Mouse (Mus musculus) embryonic facial prominence, embryonic 13.5 days (tissue): ENCODE measurements around the gene Olfr78. TPM values are rescaled to one million over a fixed set of nuclear protein-coding genes. Genes with fewer than 3 reads are reported as not detected.

ENCODE experiments used
- polyA plus RNA-seq: library from polyadenylated mRNA; unstranded; fragments of >200 nt; fragmentation: Nextera tagmentation; extraction: Ambion mirVana; gene quantifications from 2 replicates; pipeline ENCODE4 v1.2.1, GENCODE M21; 2015

The Olfr78 gene
- polyA plus RNA-seq, 1 experiment from 2014 or later: 0.04 TPM

Other genes with a start within 250 kb of the Olfr78 start
- not detected in 2 replicates for gene Olfr547, start 224.7 kb downstream of the Olfr78 start, polyA plus RNA-seq
- not detected in 2 replicates for gene Olfr548-ps1, start 218.6 kb downstream of the Olfr78 start, polyA plus RNA-seq
- gene Olfr549, start 209.6 kb downstream of the Olfr78 start, polyA plus RNA-seq: not detected in 2 replicates
- 0.56 and 0.67 TPM in 2 replicates for gene Trim21, start 194.0 kb downstream of the Olfr78 start, polyA plus RNA-seq
- gene Olfr550, start 188.0 kb downstream of the Olfr78 start, polyA plus RNA-seq: 0.51 TPM in 1 of 2 replicates, not detected in the other
- not detected in 2 replicates for gene Olfr551, start 167.6 kb downstream of the Olfr78 start, polyA plus RNA-seq
- not detected in 2 replicates for gene Olfr552, start 161.7 kb downstream of the Olfr78 start, polyA plus RNA-seq
- gene Olfr553, start 141.3 kb downstream of the Olfr78 start, polyA plus RNA-seq: not detected in 2 replicates
- gene Olfr554, start 121.0 kb downstream of the Olfr78 start, polyA plus RNA-seq: not detected in 2 replicates
- gene Olfr555, start 100.6 kb downstream of the Olfr78 start, polyA plus RNA-seq: not detected in 2 replicates
- gene Olfr556, start 94.6 kb downstream of the Olfr78 start, polyA plus RNA-seq: not detected in 2 replicates
- 16.6 and 18.6 TPM in 2 replicates for gene Trim68, start 72.1 kb downstream of the Olfr78 start, polyA plus RNA-seq
- not detected in 2 replicates for gene Olfr557, start 63.6 kb downstream of the Olfr78 start, polyA plus RNA-seq
- 0.08 and 0.15 TPM in 2 replicates for gene Olfr558, start 57.3 kb downstream of the Olfr78 start, polyA plus RNA-seq
- not detected in 2 replicates for gene Olfr33, start 40.4 kb downstream of the Olfr78 start, polyA plus RNA-seq
- gene Olfr559, start 32.0 kb downstream of the Olfr78 start, polyA plus RNA-seq: not detected in 2 replicates
- gene Olfr560, start 105 bp downstream of the Olfr78 start, polyA plus RNA-seq: not detected in 2 replicates
- not detected in 2 replicates for gene Olfr561, start 11.8 kb upstream of the Olfr78 start, polyA plus RNA-seq
- gene Olfr564, start 44.0 kb upstream of the Olfr78 start, polyA plus RNA-seq: not detected in 2 replicates
- not detected in 2 replicates for gene Olfr566, start 99.3 kb upstream of the Olfr78 start, polyA plus RNA-seq
- 0.45 TPM in 1 of 2 replicates, not detected in the other for gene Olfr568, start 117.7 kb upstream of the Olfr78 start, polyA plus RNA-seq
- not detected in 2 replicates for gene Olfr569, start 131.4 kb upstream of the Olfr78 start, polyA plus RNA-seq
- not detected in 2 replicates for gene Olfr570, start 135.1 kb upstream of the Olfr78 start, polyA plus RNA-seq
- gene Olfr571, start 158.1 kb upstream of the Olfr78 start, polyA plus RNA-seq: 0.15 and 0.33 TPM in 2 replicates
- not detected in 2 replicates for gene Olfr572, start 164.9 kb upstream of the Olfr78 start, polyA plus RNA-seq
- not detected in 2 replicates for gene Olfr573-ps1, start 183.1 kb upstream of the Olfr78 start, polyA plus RNA-seq
- not detected in 2 replicates for gene Olfr574, start 189.0 kb upstream of the Olfr78 start, polyA plus RNA-seq
- gene Olfr575, start 199.3 kb upstream of the Olfr78 start, polyA plus RNA-seq: not detected in 2 replicates
- gene Olfr576, start 203.2 kb upstream of the Olfr78 start, polyA plus RNA-seq: not detected in 2 replicates
- not detected in 2 replicates for gene Olfr577, start 216.5 kb upstream of the Olfr78 start, polyA plus RNA-seq
- gene Olfr578, start 229.9 kb upstream of the Olfr78 start, polyA plus RNA-seq: not detected in 2 replicates